Mouse (Mus musculus): ENCODE measurements around the gene Ndrg3.

The Ndrg3 gene

GRCm38 (mm10) chr2:157002321-157002720 is 10.5 kb upstream of the Ndrg3 start:
- in situ Hi-C loops (cut with MboI, MseI): no loop called here

- in situ Hi-C loops (cut with MboI, MseI): loop anchor here (10.0 kb wide), 1 partner anchor 207 kb away; the partner anchor contains the start of gene Rbl1
Observed at GRCm38 (mm10) chr2:156998263-156998662, 6.4 kb upstream of the Ndrg3 start.

- in situ Hi-C loops (cut with MboI, MseI): loop anchor here (10.0 kb wide), 1 partner anchor 208 kb away; the partner anchor contains the start of gene Rbl1
Observed at GRCm38 (mm10) chr2:156996576-156996975, 4.7 kb upstream of the Ndrg3 start.

- in situ Hi-C loops (cut with MboI, MseI): loop anchor here (10.0 kb wide), 1 partner anchor 214 kb away; the partner anchor contains the start of gene Rbl1
Observed at GRCm38 (mm10) chr2:156990727-156991431, 977 bp downstream of the Ndrg3 start.

GRCm38 (mm10) chr2:156987316-156987715 is 4.5 kb downstream of the Ndrg3 start:
- in situ Hi-C loops (cut with MboI, MseI): loop anchor here (5.0 kb wide), 1 partner anchor 110 kb away; no protein-coding TSS in a partner anchor

- in situ Hi-C loops (cut with MboI, MseI): no loop called here
Observed at GRCm38 (mm10) chr2:156982864-156983263, 9.0 kb downstream of the Ndrg3 start.

GRCm38 (mm10) chr2:156981291-156981690 is 10.6 kb downstream of the Ndrg3 start:
- in situ Hi-C loops (cut with MboI, MseI): no loop called here

- in situ Hi-C loops (cut with MboI, MseI): no loop called here
Observed at GRCm38 (mm10) chr2:156980059-156980458, 11.8 kb downstream of the Ndrg3 start.

GRCm38 (mm10) chr2:156976711-156977110 is 15.1 kb downstream of the Ndrg3 start:
- in situ Hi-C loops (cut with MboI, MseI): no loop called here

- in situ Hi-C loops (cut with MboI, MseI): no loop called here
Observed at GRCm38 (mm10) chr2:156974967-156975366, 16.9 kb downstream of the Ndrg3 start.

GRCm38 (mm10) chr2:156973316-156974100 is 18.3 kb downstream of the Ndrg3 start:
- in situ Hi-C loops (cut with MboI, MseI): no loop called here

- in situ Hi-C loops (cut with MboI, MseI): no loop called here
Observed at GRCm38 (mm10) chr2:156970253-156970652, 21.6 kb downstream of the Ndrg3 start.

- in situ Hi-C loops (cut with MboI, MseI): no loop called here
Observed at GRCm38 (mm10) chr2:156968501-156968900, 23.4 kb downstream of the Ndrg3 start.

GRCm38 (mm10) chr2:156967388-156967787 is 24.5 kb downstream of the Ndrg3 start:
- in situ Hi-C loops (cut with MboI, MseI): no loop called here

GRCm38 (mm10) chr2:156963891-156964290 is 28.0 kb downstream of the Ndrg3 start:
- in situ Hi-C loops (cut with MboI, MseI): no loop called here

- in situ Hi-C loops (cut with MboI, MseI): no loop called here
Observed at GRCm38 (mm10) chr2:156958496-156959252, 33.2 kb downstream of the Ndrg3 start.

GRCm38 (mm10) chr2:156957035-156957434 is 34.8 kb downstream of the Ndrg3 start:
- in situ Hi-C loops (cut with MboI, MseI): no loop called here

- in situ Hi-C loops (cut with MboI, MseI): no loop called here
Observed at GRCm38 (mm10) chr2:156956306-156956705, 35.5 kb downstream of the Ndrg3 start.

- in situ Hi-C loops (cut with MboI, MseI): no loop called here
Observed at GRCm38 (mm10) chr2:156954463-156954862, 37.4 kb downstream of the Ndrg3 start.

- in situ Hi-C loops (cut with MboI, MseI): no loop called here
Observed at GRCm38 (mm10) chr2:156951301-156952094, 40.4 kb downstream of the Ndrg3 start.

GRCm38 (mm10) chr2:156950816-156951215 is 41.0 kb downstream of the Ndrg3 start:
- in situ Hi-C loops (cut with MboI, MseI): no loop called here
